Mouse (Mus musculus): ENCODE measurements around the gene Kcna7.
"Not testable (repeated sequence)": the region's sequence is repeated elsewhere in the genome, so short reads cannot be mapped to it uniquely, and the experiment has no call there.

Kcna7 gene

GRCm38 (mm10) chr7:45395129-45395541 lies 10.3 kb upstream of the Kcna7 start:
- DNase-seq (ENCODE audit: low read depth, low spot score): peak; percentile 91

- DNase-seq (ENCODE audit: low read depth, low spot score): peak; percentile 100
These were observed 9.7 kb upstream of the Kcna7 start, which contains the start of gene Snrnp70 for GRCm38 (mm10) chr7:45395578-45396336. Snrnp70 (minus strand) TSS chr7:45395742.

- not testable (repeated sequence) for DNase-seq (ENCODE audit: low read depth, low spot score)
These were observed 9.1 kb upstream of the Kcna7 start for GRCm38 (mm10) chr7:45396337-45396775.

- DNase-seq (ENCODE audit: low read depth, low spot score): no peak
These were observed 8.7 kb upstream of the Kcna7 start for GRCm38 (mm10) chr7:45396787-45397186.

DNA sequence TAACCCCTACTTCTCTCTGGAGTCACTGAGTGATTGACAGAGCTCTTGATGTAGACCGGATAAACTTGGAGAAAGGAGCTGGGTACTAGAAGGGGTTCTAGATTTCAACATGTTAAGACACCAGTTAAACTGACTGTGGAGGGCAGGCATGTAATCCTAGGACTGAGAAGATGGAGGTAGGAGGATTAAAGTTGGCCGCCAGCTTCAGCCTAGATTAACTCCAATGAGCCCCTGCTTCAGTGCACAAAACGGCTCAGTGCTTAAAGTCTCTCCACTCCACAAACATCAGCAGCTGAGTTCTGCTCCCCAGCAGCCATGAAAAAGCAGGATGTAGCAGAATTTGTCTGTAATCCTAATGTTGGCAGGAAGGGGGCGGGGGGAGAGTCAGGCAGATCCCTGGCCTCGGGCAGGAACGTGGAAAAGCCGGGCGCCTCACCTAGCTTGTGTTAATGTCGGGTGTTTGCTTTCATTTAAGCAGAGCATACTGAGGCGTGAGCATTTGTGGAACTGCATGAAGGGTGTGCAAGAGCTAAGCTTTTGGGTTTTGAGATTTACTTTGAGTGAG lies 3.9 kb upstream of the Kcna7 start:
- DNase-seq (ENCODE audit: low read depth, low spot score): no peak

DNA sequence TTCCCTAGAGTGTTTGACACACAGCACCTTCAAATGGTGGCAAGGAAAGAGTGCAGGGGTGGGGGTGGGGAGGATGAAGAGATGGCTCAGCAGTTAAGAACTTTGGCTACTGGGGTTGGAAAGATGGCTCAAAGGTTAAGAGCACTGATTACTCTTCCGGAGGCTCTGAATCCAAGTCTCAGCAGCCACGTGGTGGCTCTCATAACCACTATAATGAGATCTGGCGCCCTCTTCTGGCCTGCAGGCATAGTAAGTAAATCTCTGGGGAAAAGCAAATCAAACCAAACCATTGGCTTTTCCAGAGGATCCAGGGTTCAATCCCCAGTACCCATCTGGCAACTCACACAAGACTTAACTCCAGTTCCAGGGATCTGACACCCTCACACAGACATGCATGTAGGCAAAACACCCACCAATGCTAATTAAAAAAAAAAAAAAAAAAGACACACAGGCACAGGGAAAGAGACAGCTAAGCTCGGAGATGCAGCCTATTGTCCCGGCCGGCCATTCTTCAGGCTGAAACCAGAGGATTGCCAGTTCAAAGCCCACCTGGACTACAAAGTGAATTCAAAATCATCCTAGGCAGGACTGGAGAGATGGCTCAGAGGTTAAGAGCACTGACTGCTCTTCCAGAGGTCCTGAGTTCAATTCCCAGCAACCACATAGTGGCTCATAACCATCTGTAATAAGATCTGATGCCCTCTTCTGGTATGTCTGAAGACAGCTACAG lies 1.8 kb upstream of the Kcna7 start:
- DNase-seq (ENCODE audit: low read depth, low spot score): peak; percentile 94

- peak; percentile 48 for DNase-seq (ENCODE audit: low read depth, low spot score)
These were observed 1.0 kb downstream of the Kcna7 start for GRCm38 (mm10) chr7:45406157-45407156.

DNA sequence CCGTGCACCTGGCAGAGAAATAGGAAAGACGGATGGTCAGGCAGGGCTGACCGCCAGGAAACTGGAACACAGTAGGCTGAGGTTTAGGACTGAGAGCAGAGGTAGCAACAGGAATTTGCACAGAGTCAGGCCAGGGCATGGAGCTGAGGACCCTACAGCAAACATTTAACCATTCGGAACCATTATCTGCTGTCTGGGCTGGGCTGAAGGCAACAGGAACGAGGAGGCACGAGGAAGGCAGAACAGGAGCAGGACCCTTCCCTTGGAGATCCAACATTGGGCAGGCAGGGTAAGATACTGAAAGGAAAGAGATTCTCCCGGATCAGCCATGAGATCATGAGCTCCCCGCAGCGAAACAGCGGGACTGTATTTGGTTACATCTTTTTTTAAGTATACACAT lies 2.4 kb downstream of the Kcna7 start:
- DNase-seq (ENCODE audit: low read depth, low spot score): no peak

DNA sequence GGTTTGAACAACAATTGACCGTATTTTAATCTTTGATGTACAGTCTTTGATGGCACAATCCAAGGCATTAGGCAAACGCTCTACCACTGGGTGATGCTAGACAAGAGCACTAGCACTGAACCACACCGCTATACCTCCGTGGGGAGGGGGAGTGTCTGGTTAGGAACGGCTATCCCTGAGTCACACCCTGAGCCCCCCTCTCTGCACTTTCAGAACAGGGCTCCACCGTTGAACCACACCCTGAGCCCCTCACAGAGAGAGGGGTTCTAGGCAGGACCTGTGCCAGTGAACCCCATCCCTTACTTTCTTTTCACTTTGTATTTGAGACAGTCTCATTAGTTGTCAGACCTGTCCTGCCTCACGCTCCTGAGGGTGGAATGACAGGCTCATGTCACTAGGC lies 2.9 kb downstream of the Kcna7 start:
- DNase-seq (ENCODE audit: low read depth, low spot score): no peak

- no peak for DNase-seq (ENCODE audit: low read depth, low spot score)
These were observed 3.5 kb downstream of the Kcna7 start for GRCm38 (mm10) chr7:45408949-45409348.

- no peak for DNase-seq (ENCODE audit: low read depth, low spot score)
These were observed 4.2 kb downstream of the Kcna7 start for GRCm38 (mm10) chr7:45409497-45410163.

DNA sequence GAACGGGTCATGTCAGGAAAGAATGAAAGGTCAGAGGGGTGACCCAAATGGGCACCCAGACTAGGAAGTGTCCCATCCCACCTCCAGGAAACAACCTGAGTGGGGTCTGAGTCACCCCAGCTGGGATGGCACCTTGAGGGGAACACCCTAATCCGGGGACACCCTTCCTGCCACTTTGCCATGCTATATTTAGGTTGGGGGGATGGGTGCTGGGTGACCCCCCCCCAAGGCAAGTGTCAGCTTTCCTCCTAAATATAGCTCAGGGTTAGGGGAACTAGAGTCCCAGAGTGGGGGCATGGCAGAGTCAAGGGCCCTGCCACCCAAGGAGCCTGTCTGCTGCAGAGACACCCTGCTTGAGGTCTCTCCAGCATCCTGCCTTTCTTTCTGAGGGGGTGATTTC lies 7.0 kb downstream of the Kcna7 start:
- DNase-seq (ENCODE audit: low read depth, low spot score): no peak

DNA sequence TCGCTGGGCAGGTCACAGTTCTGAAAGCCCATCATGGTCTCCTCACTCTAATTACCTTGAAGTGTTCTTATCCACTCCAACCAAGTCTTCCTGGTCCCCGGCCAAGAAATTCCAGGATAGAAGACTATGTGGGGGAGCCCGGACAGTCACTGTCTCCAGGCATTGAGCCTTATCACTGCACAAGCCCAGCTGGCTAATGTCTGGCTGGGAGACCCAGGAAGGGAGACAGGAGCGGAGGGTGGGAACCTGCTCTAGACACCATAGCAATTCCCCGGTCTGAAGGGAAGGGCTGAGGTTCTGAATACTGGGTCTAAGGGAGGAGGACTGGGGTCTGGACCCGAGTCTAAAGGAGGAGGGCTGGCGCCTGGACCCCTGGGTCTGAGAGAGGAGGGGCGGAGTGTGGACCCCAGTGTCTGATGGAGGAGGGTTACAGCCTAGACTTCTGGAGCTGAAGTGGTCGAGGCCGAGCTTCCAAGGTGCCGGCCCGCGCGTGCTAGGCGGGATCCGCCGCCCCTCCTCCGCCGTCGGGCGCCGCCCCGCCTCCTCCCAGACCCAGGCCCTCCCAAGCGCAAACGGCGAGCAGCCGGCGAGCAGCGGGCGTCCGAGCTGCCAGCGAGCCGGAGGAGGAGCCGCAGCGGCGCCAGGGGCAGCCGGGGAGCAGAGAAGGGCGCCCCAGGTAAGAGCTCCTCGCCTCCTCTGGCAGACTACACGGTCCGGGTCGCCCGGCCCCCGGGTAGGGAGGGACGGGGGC lies 7.8 kb downstream of the Kcna7 start, which contains the start of gene Ntf5:
Gene Ntf5 (plus strand): TSS at position 583 of the 751 bp plus-strand sequence.
- DNase-seq (ENCODE audit: low read depth, low spot score): peak; percentile 48

DNA sequence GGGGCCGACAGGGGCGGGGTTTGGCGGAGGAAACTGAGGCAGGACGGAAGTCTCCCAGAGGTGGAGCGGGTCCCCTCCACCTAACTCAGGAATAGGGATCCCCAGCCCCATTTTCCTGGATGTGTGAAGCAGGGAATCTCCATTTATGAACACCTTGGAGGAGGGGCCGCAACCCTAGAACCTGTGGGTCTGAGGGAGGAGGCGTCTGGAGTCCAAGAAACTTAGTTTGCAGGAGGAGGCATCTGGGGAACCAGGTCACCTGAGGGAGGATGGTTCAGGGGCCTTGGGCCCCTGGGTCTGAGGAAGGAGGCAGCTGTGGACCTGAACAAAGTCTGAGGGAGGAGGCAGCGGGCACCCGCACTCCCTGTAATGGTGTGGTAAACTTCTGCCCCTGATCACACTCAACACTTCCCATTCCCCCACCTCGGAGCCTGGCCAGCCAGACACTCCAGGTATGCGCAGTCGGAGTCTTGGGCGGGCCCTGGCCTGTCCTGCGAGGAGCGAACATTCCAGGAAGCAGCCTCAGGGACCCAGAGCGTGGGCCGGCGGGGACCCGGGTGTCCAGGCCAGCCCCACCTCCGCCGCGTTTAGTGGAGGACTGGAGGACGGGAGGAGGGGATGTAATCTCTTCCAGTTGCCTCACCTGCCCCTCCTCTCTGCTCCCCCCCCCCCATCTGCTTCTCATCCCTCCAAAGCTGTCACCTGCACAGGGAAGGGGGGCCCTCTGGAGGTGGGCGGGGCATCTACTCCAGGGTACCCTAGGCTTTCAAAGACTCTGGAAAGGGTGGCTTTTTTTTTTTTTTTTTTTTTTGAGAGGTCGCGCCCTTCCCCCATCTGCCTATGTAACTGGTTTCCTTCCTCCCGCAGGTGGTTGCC lies 8.6 kb downstream of the Kcna7 start:
- no peak for DNase-seq (ENCODE audit: low read depth, low spot score)

DNA sequence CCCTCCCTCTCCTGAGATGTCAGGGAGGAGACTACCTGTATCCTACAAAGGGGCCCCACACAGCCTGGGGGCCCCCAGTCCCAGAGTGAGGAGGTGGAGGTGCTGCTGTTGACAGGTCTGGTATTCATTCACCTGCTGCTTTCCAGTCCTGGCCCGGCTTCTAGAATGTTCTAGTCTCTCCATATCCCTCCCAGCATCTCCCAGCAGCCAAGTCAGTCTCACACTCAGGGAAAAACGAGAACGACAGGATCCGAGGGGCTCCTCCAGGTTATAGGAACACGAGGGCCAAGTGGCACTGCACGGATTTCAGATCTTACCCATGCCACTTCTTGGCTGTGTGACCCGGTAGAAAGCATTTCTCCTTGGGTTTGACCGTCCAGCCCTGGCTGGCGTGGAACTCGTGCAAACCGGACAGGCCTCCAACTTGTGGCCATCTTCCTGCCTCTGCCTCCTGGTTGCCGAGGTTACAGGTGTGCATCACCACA lies 9.3 kb downstream of the Kcna7 start:
- no peak for DNase-seq (ENCODE audit: low read depth, low spot score)

- DNase-seq (ENCODE audit: low read depth, low spot score): no peak
These were observed 10.2 kb downstream of the Kcna7 start for GRCm38 (mm10) chr7:45415636-45416035.

- no peak for DNase-seq (ENCODE audit: low read depth, low spot score)
These were observed 12.6 kb downstream of the Kcna7 start for GRCm38 (mm10) chr7:45417962-45418492.

DNA sequence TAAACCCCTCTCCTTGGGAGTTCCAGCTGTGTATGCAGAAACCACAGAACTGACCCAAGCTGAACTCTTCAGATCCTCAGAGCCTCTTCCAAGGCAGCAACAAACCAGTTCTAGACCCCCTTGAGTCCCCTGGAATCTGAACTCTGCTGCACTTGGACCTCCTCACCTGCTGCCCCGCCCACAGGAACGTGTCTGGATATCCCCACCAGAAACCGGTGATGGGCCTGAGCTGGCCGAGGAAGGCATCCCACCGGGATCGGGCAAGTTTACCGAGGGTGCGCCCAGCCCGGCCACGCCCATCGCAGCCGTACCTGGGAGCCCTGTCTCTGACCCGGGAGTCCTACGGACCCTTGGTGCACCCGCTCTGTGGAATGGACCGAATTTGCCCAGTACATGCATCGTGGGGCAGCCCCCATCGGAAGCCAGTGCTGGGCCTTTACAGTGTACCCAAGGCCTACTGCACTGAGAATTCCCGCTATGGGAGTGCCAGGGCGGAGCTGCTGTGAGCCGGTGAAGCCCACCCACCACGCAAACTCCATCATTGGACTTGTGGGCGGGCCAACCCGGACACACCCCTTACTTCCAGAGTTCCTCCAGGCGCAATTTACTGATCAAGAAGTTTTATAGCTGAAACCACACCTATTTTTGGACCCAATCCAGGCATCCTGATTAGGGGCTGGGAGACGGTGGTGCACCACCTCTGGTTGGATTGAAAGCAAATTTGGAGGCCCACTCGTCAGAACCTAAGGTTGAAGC lies 14.6 kb downstream of the Kcna7 start:
- DNase-seq (ENCODE audit: low read depth, low spot score): peak; percentile 88

Data from ES-CJ7 (cell line).